Mouse (Mus musculus): ENCODE results near the gene Ints6.
"Not testable (repeated sequence)": the region's sequence is repeated elsewhere in the genome, so short reads cannot be mapped to it uniquely, and the experiment has no call there.

Gene Ints6

GRCm38 (mm10) chr14:62735646-62736045, 25.3 kb downstream of the Ints6 start:
- DNase-seq, result no peak

DNA sequence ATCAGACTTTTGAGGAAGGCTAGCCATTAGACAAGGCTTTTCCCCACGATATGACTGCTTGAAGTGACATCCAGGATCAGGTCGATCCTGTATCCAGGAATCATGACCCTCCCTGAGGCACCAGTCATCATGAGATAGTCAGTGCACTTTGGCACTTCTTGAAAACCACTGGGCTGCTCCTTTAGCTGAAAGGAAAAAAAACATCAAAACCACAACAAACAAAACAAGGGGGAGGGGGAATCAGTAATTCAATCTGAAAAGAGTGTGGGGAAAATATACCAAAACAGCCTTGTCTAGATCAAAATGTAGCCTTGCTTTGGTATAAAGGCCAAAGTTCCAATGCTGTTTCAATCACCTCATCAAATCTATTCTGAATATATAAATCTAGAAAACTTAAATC, 27.3 kb downstream of the Ints6 start:
- DNase-seq, result no peak

DNA sequence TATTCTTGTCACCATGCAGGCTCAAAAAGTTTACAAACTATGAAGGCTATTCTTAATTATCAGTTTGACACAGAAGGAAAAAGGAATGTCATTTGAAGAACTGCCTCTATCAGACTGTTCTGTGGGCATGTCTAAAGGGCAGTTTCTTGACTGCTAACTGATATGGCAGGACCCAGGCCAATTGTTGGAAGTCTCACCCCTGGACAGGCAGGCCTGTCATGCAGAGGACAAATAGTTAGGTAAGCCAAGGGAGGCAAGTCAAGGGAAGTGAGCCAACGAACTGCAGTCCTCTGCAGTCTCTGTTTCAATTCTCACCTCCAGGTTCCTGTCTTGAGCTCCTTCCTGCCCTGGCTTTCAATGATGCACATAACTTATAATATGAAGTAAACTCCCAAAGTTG, 29.1 kb downstream of the Ints6 start:
- DNase-seq, result no peak

GRCm38 (mm10) chr14:62724560-62724959, 36.4 kb downstream of the Ints6 start:
- no peak for DNase-seq

DNA sequence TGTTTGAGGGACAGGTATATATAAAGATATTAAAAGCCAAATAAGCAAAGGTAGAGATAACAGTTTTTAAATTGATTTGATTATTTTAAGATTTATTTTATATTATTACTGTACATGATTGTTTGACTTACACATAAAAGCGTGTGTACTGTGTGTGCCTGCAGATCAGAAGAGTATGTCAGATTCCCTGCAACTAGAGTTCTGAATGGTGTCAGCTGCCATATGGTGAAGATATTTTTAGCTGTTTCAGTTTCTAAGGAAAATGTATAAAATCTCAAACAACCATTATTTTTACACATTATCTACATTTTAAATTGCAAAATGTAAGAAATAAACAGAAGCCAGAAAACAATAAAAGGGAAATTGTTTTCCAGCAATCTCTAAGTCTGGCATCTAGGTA, 39.3 kb downstream of the Ints6 start:
- DNase-seq, result no peak

GRCm38 (mm10) chr14:62718161-62718560, 42.8 kb downstream of the Ints6 start:
- no peak for DNase-seq

GRCm38 (mm10) chr14:62673646-62674045, 87.3 kb downstream of the Ints6 start:
- no peak for DNase-seq

GRCm38 (mm10) chr14:62664976-62665673, 95.8 kb downstream of the Ints6 start:
- DNase-seq, result no peak

- DNase-seq, result no peak
Observed at GRCm38 (mm10) chr14:62663367-62663766, 97.6 kb downstream of the Ints6 start, which contains the start of gene Serpine3. TSS of gene Serpine3 (plus strand) at chr14:62663667.

GRCm38 (mm10) chr14:62662381-62662780, 98.6 kb downstream of the Ints6 start:
- no peak for DNase-seq

GRCm38 (mm10) chr14:62657469-62657868, 103.5 kb downstream of the Ints6 start:
- no peak for DNase-seq

DNA sequence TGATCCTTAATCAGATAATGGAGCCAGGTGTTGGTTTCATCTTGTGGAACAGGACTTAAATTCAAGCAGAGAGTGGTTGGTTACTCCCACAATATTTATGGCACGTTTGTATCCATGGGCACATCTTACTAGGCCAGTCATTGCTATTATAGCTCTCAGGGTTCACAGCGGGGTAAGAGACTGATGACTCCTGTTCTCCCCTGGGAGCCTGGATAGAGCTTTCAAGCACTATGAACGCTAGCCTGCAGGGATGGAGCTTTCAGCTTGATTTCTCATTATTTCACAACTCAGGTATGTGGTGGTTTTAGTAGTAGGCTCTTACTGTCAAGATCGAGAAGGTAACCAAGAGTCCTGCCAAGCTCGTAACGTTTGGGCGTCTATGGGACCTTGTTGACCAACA, 105.0 kb downstream of the Ints6 start:
- no peak for DNase-seq

GRCm38 (mm10) chr14:62651771-62652170, 109.2 kb downstream of the Ints6 start:
- no peak for DNase-seq

DNA sequence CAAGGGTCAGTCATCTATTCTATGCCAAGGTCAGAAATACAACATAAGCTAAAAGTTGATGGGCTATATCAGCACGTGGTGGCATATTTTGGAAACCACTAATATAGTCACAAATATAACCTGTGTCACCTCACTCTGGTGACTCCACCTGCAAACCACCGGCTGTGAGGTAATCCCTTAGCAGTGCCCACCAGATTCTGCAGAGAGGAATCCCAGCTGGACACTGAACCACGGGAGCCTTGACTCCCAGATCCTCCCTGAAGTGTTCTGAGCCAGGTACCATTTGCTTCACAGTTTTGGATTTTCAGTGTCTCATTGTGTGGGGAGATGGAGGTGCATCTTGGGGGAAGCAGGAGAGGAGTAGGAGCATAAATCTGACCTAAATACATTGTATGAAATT, 110.6 kb downstream of the Ints6 start:
- no peak for DNase-seq

- no peak for DNase-seq
Observed at GRCm38 (mm10) chr14:62648405-62648804, 112.6 kb downstream of the Ints6 start.

DNA sequence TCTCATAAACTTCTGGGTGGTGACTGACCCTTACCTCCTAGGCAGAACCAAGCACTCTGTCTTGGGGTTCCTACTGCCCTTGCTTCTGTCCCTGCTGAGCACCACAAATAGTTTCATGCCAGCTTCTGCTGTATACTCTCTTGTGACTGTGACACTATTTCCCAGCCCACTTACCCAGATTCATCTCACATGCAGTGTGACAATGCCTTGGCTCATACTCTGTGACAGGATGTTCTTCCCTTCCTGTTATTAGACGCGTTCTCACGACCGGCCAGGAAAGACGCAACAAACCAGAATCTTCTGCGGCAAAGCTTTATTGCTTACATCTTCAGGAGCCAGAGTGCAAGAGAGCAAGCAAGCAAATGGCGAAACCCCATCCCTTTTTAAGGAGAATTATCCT, 118.6 kb downstream of the Ints6 start:
- not testable (repeated sequence) for DNase-seq

DNA sequence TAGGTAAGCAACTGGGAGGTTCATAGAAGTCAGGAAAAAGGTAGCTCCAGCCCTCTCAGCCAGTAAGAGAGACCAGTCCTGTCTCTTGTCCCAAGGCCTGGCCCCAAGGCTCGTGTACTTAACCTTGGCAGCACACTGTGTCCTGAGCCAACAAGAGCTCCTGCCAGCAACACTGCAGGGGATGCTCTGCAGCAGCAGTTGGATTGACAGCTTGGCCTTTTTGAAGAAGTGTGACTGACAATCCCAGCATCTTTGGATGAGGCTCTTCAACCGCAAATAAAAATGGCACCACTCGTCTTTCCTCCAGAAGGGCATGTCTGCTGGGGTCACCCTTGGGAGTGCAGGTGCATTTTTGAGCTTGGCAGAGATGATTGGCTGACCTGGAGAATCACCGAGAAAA, 120.6 kb downstream of the Ints6 start:
- no peak for DNase-seq

- no peak for DNase-seq
Observed at GRCm38 (mm10) chr14:62639551-62639950, 121.4 kb downstream of the Ints6 start.

DNA sequence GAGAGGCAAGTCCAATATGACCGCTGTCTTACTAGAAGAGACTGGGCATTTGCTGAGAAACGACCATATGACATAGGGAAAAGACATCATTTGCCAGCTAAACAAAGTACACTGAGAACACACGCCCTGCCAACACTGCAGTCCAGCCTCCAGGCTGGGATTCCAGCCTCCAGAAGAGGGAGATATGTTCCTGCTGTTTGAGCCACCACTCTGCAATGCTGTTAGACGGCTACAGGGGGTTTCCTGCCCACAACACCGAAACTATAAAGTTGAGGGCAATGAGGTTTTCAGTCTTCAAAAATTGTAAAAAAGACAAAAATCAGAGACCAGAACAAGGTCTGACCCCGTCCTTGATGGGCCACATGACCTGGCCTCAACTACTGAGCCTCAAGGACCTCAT, 121.9 kb downstream of the Ints6 start:
- no peak for DNase-seq

DNA sequence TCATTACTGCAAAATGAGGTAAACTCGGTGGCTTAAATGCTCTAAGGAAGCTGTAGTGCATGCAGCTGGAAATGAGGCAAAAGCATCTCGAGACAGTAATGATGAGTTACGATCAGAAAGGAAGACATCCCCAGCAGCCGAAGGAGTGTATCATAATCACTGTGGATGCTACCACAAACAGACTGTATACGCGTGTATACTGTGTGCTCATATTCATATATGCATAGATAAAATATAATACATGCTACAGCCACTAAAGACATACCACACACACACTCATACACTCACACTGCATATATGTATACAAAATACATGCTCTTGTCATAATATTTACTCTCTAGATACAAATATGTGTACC, 122.6 kb downstream of the Ints6 start:
- DNase-seq, result no peak

- DNase-seq, result no peak
Observed at GRCm38 (mm10) chr14:62637436-62638344, 123.3 kb downstream of the Ints6 start.

GRCm38 (mm10) chr14:62627951-62628350, 133.0 kb downstream of the Ints6 start:
- DNase-seq, result no peak

All from thymus, adult 18-20 months (tissue).